Mouse (Mus musculus): ENCODE data around the gene Lss. TPM values are rescaled to one million over a fixed set of nuclear protein-coding genes. Genes with fewer than 3 reads are reported as not detected.
A peak's percentile ranks its signal among the peaks of the same experiment; 100 is the strongest.

Lss gene
- 10 to 100 TPM; 44.2 to 45.1 TPM for total RNA-seq (2021)

GRCm38 (mm10) chr10:76531375-76531774 is at the start of gene Lss:
Lss (plus strand) TSS chr10:76531588.
- intact Hi-C loops (cut with DNase I), result no loop called here
- DNase-seq (ENCODE audit: low spot score in 2 of 2), result peak; percentile 96 to 98

GRCm38 (mm10) chr10:76486302-76486701 is 45.1 kb upstream of the Lss start:
- intact Hi-C loops (cut with DNase I), result loop anchor here (2.0 kb wide), 1 partner anchor 22 kb away; no protein-coding TSS in a partner anchor
- DNase-seq (ENCODE audit: low spot score in 2 of 2), result no peak

GRCm38 (mm10) chr10:76488265-76488664 is 43.1 kb upstream of the Lss start:
- DNase-seq (ENCODE audit: low spot score in 2 of 2), result no peak
- intact Hi-C loops (cut with DNase I), result no loop called here

- DNase-seq (ENCODE audit: low spot score in 2 of 2), result no peak
- intact Hi-C loops (cut with DNase I), result no loop called here
These were observed 42.2 kb upstream of the Lss start for GRCm38 (mm10) chr10:76489205-76489604.

GRCm38 (mm10) chr10:76493527-76493926 is 37.9 kb upstream of the Lss start:
- peak in 1 of 2 experiments; percentile 21 for DNase-seq (ENCODE audit: low spot score in 2 of 2)
- intact Hi-C loops (cut with DNase I), result no loop called here

GRCm38 (mm10) chr10:76495501-76495900 is 35.9 kb upstream of the Lss start:
- intact Hi-C loops (cut with DNase I), result no loop called here
- no peak for DNase-seq (ENCODE audit: low spot score in 2 of 2)

GRCm38 (mm10) chr10:76496366-76496765 is 35.0 kb upstream of the Lss start:
- DNase-seq (ENCODE audit: low spot score in 2 of 2), result peak in 1 of 2 experiments; percentile 26
- intact Hi-C loops (cut with DNase I), result no loop called here

- intact Hi-C loops (cut with DNase I), result no loop called here
- DNase-seq (ENCODE audit: low spot score in 2 of 2), result no peak
These were observed 33.9 kb upstream of the Lss start for GRCm38 (mm10) chr10:76497522-76497921.

GRCm38 (mm10) chr10:76504271-76504943 is 27.0 kb upstream of the Lss start:
- intact Hi-C loops (cut with DNase I), result no loop called here

GRCm38 (mm10) chr10:76505865-76506264 is 25.5 kb upstream of the Lss start:
- intact Hi-C loops (cut with DNase I), result no loop called here
- no peak for DNase-seq (ENCODE audit: low spot score in 2 of 2)

More at GRCm38 (mm10) chr10:76504271-76504943, 27.0 kb upstream of the Lss start:
- DNase-seq (ENCODE audit: low spot score in 2 of 2), result no peak

- intact Hi-C loops (cut with DNase I), result no loop called here
- DNase-seq (ENCODE audit: low spot score in 2 of 2), result peak; percentile 27 to 47
These were observed 18.3 kb upstream of the Lss start for GRCm38 (mm10) chr10:76512965-76513583.

- intact Hi-C loops (cut with DNase I), result no loop called here
- no peak for DNase-seq (ENCODE audit: low spot score in 2 of 2)
These were observed 466 bp upstream of the Lss start for GRCm38 (mm10) chr10:76530922-76531321.

- intact Hi-C loops (cut with DNase I), result no loop called here
- no peak for DNase-seq (ENCODE audit: low spot score in 2 of 2)
These were observed 440 bp downstream of the Lss start for GRCm38 (mm10) chr10:76531828-76532227.

- DNase-seq (ENCODE audit: low spot score in 2 of 2), result no peak
- intact Hi-C loops (cut with DNase I), result no loop called here
These were observed 4.1 kb downstream of the Lss start for GRCm38 (mm10) chr10:76535526-76535925.

- intact Hi-C loops (cut with DNase I), result no loop called here
- DNase-seq (ENCODE audit: low spot score in 2 of 2), result no peak
These were observed 6.2 kb downstream of the Lss start for GRCm38 (mm10) chr10:76537619-76538018.

GRCm38 (mm10) chr10:76541336-76542085 is 10.1 kb downstream of the Lss start:
- intact Hi-C loops (cut with DNase I), result no loop called here
- DNase-seq (ENCODE audit: low spot score in 2 of 2), result no peak

- intact Hi-C loops (cut with DNase I), result no loop called here
- DNase-seq (ENCODE audit: low spot score in 2 of 2), result no peak
These were observed 11.4 kb downstream of the Lss start for GRCm38 (mm10) chr10:76542636-76543375.

GRCm38 (mm10) chr10:76546566-76546965 is 15.2 kb downstream of the Lss start:
- intact Hi-C loops (cut with DNase I), result no loop called here
- DNase-seq (ENCODE audit: low spot score in 2 of 2), result no peak

- intact Hi-C loops (cut with DNase I), result no loop called here
- DNase-seq (ENCODE audit: low spot score in 2 of 2), result no peak
These were observed 16.8 kb downstream of the Lss start for GRCm38 (mm10) chr10:76548218-76548617.

GRCm38 (mm10) chr10:76550458-76550857 is 19.1 kb downstream of the Lss start:
- peak in 1 of 2 experiments; percentile 4 for DNase-seq (ENCODE audit: low spot score in 2 of 2)
- intact Hi-C loops (cut with DNase I), result loop anchor here (1.0 kb wide), 1 partner anchor 185 kb away; no protein-coding TSS in a partner anchor
